9 mouse cellular contexts compared by ENCODE assay signal in the genomic region with DNA sequence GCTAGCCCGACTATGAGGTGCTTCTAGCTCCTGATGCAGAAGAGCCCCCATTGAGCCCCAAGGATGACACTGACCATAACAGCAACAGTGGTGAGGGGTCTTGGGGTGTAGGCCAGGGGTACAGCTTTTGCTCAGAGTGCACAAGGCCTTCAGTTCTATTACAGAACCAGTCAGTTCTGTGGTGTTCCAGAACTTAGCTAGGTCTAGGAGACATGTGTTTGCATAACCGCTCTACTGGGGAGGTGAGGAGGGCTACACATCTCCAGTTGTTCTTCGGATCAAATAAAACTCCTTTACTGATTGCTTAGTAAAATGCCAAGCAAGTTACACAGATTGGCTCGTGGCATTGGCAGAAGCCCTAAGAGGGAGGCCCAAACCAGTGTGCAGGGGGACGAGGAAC. TPM values are rescaled to one million over a fixed set of nuclear protein-coding genes. Genes with fewer than 3 reads are reported as not detected.
A peak's percentile ranks its signal among the peaks of the same experiment; 100 is the strongest.
DNase-seq lines count a peak whose midpoint lies in the region; ATAC-seq and TF ChIP-seq lines count a peak whose summit lies in the region.
"Had no signal": no experiment of that assay in that cellular context is flagged by ENCODE, and none has a peak within 500 bp of the region (broad histone marks: within the 10 kb centered on the region; RNA-seq: fewer than 3 reads in every experiment).

A gene (minus strand): TSS at position 101 of the 400 bp plus-strand sequence.

- peak; percentile 37 for DNase-seq in cerebellum, adult 9-11 months
- DNase-seq in cerebellum, adult 8-10 months, result no peak
- no peak for DNase-seq in spleen, adult 2 months (ENCODE audit: low read depth in 1 of 2, low spot score in 2 of 2)
- no peak for DNase-seq in spleen, postnatal 14 days (ENCODE audit: low spot score in 2 of 2)
- DNase-seq in limb, embryonic 14.5 days (ENCODE audit: low spot score), result no peak
- no peak for DNase-seq in stomach, postnatal 0 days (ENCODE audit: low spot score)
- DNase-seq in cerebellum, postnatal 14 days, result no peak
- no peak for DNase-seq in right cerebral cortex, postnatal 10 days (ENCODE audit: low spot score in 2 of 2)

- ATAC-seq in limb, embryonic 14.5 days (ENCODE audit: low FRiP score, low read depth), result no peak
- ATAC-seq in stomach, postnatal 0 days (ENCODE audit: low FRiP score, low TSS enrichment), result no peak

- H3K27me3 ChIP-seq in spleen, adult 2 months (ENCODE audit: control insufficient read depth, insufficient read depth, low read length), result no peaks in the 10 kb centered on the region
- H3K27me3 ChIP-seq in limb, embryonic 14.5 days (ENCODE audit: control insufficient read depth, insufficient read depth, low read length), result no peaks in the 10 kb centered on the region
- H3K27me3 ChIP-seq in stomach, postnatal 0 days (ENCODE audit: control insufficient read depth, insufficient read depth, low read length), result no peaks in the 10 kb centered on the region

- H3K27ac ChIP-seq in spleen, adult 2 months (ENCODE audit: insufficient read depth, low read length), result no peak within 1 kb of the TSS
- H3K27ac ChIP-seq in limb, embryonic 14.5 days (replicated peaks; ENCODE audit: low read depth, low read length), result no peak within 1 kb of the TSS
- H3K27ac ChIP-seq in stomach, postnatal 0 days (replicated peaks), result no peak within 1 kb of the TSS

- H3K9ac ChIP-seq in limb, embryonic 14.5 days (ENCODE audit: low read depth, low read length, severe bottlenecking), result no peak within 1 kb of the TSS
- no peak within 1 kb of the TSS for H3K9ac ChIP-seq in stomach, postnatal 0 days (ENCODE audit: low read length)

- no peak for TF ChIP-seq CTCF in spleen, adult 2 months (IDR thresholded peaks at IDR 0.05; ENCODE audit: extremely low read depth, insufficient read depth, insufficient read length, insufficient replicate concordance)
- TF ChIP-seq CTCF in stomach, postnatal 0 days (IDR thresholded peaks at IDR 0.05; ENCODE audit: low read depth), result no peak

- H3K4me1 ChIP-seq in spleen, adult 2 months (ENCODE audit: control insufficient read depth, insufficient read depth, insufficient read length), result 0 out of 2 replicates have a peak, but pooled peaks cover 2% of the 10 kb centered on the region
- H3K4me1 ChIP-seq in limb, embryonic 14.5 days (ENCODE audit: control insufficient read depth, insufficient read depth, low read length), result no peaks in the 10 kb centered on the region
- no peaks in the 10 kb centered on the region for H3K4me1 ChIP-seq in stomach, postnatal 0 days (replicated peaks; ENCODE audit: control insufficient read depth, insufficient read depth)

- no peak for TF ChIP-seq POLR2A in spleen, adult 2 months (IDR thresholded peaks at IDR 0.05; ENCODE audit: low read depth, low read length)
- TF ChIP-seq POLR2A in limb, embryonic 14.5 days (IDR thresholded peaks at IDR 0.05; ENCODE audit: borderline replicate concordance, extremely low read depth, insufficient read depth, insufficient read length), result no peak

- TF ChIP-seq EP300 in stomach, postnatal 0 days (optimal IDR thresholded peaks at IDR 0.05), result no peak

- H3K4me3 ChIP-seq in spleen, adult 2 months (ENCODE audit: extremely low read depth, insufficient read depth, insufficient read length), result peak within 1 kb of the TSS; percentile 25; the same call in 1 of the 2 replicates
- no peak within 1 kb of the TSS for H3K4me3 ChIP-seq in limb, embryonic 14.5 days (replicated peaks; ENCODE audit: low read length)
- H3K4me3 ChIP-seq in stomach, postnatal 0 days (ENCODE audit: low read depth, low read length), result no peak within 1 kb of the TSS

- WGBS in spleen, adult 2 months, result 64% methylated on average over 5 of the region's 5 CpGs
- 51% methylated on average over 5 of the region's 5 CpGs for WGBS in limb, embryonic 14.5 days
- WGBS in stomach, postnatal 0 days, result 47% methylated on average over 5 of the region's 5 CpGs

- H3K36me3 ChIP-seq in spleen, adult 2 months (ENCODE audit: control insufficient read depth, insufficient read depth, low read length), result no peaks in the 10 kb centered on the region
- no peaks in the 10 kb centered on the region for H3K36me3 ChIP-seq in limb, embryonic 14.5 days (ENCODE audit: control insufficient read depth, insufficient read depth, low read length)
- H3K36me3 ChIP-seq in stomach, postnatal 0 days (ENCODE audit: control insufficient read depth, insufficient read depth, low read length), result no peaks in the 10 kb centered on the region

- no peaks in the 10 kb centered on the region for H3K9me3 ChIP-seq in limb, embryonic 14.5 days (ENCODE audit: control insufficient read depth, low read length)
- no peaks in the 10 kb centered on the region for H3K9me3 ChIP-seq in stomach, postnatal 0 days (ENCODE audit: control insufficient read depth, low read length)

- H3K4me2 ChIP-seq in limb, embryonic 14.5 days (replicated peaks; ENCODE audit: low read depth, low read length, severe bottlenecking), result peak within 1 kb of the TSS; percentile 44
- H3K4me2 ChIP-seq in stomach, postnatal 0 days (replicated peaks; ENCODE audit: low read depth), result peak within 1 kb of the TSS; percentile 35

RNA-seq across cellular contexts. Expression of the gene that starts here (rescaled TPM):
- polyA plus RNA-seq in spleen, adult 2 months (2012; rRNA removed), result not detected in 2 replicates
- polyA plus RNA-seq in limb, embryonic 14.5 days (2012; rRNA removed), result not detected in 2 replicates
- polyA plus RNA-seq in limb, embryonic 14.5 days (2014; fragmentation: Nextera tagmentation; extraction: Ambion mirVana), result not detected in 2 replicates
- polyA plus RNA-seq in stomach, postnatal 0 days (2015; fragmentation: Nextera tagmentation; extraction: Ambion mirVana), result not detected in 2 replicates
- polyA plus RNA-seq: large intestine, adult 2 months had no signal
